Mouse (Mus musculus): ENCODE measurements at regions not wholly inside any gene's neighbourhood (a gene's known extent, or its start where the extent isn't known, plus 50 kb on each side); places are given as distances from the start of the nearest gene placed in this dataset.

DNA sequence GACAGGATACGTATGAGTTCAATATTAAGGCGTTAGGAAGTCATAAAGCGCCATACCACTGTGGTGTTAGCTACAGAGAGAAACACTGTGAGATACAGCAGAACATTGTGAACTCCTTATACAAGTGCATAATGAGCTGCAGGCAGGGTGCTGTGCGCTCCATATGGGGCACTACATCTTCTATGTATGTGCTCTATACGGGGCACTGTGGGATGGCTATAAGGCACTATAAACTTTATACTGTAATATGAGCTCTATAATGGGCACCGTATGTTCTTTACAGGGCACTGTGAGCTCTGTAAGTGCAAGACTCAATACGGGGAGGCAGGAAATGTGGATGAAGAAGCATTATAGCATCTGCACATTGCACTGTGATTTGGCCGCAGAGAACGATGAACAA, 183.2 kb upstream of the Krr1 start:
- TF ChIP-seq TAL1 (IDR thresholded peaks at IDR 0.05; ENCODE audit: low read length): no peak
- no peak for TF ChIP-seq GATA1 (IDR thresholded peaks at IDR 0.05; ENCODE audit: low read length)
